Mouse (Mus musculus) heart, postnatal 25 days (tissue): ENCODE data around the gene Per3. TPM values are rescaled to one million over a fixed set of nuclear protein-coding genes. Genes with fewer than 3 reads are reported as not detected.
A peak's percentile ranks its signal among the peaks of the same experiment; 100 is the strongest.

Experiments
- DNase-seq: peaks from one replicate; pipeline ENCODE4 v3.0.0; 2022; ENCODE audit warnings: low spot score
- intact Hi-C: fragments of 180-260 bp; cut with DNase I; formaldehyde crosslinking; loops from one replicate; pipeline ENCODE4 v1.15.1; 2025
- total RNA-seq, 2 experiments: library from RNA; stranded (reverse); gene quantifications; 2 replicates each; pipeline ENCODE4 v1.2.3; 2021

Gene Per3
- total RNA-seq: 10 to 100 TPM in 1 of 2 experiments, 1 to 10 TPM in 1; 4.2 to 19.9 TPM

DNA sequence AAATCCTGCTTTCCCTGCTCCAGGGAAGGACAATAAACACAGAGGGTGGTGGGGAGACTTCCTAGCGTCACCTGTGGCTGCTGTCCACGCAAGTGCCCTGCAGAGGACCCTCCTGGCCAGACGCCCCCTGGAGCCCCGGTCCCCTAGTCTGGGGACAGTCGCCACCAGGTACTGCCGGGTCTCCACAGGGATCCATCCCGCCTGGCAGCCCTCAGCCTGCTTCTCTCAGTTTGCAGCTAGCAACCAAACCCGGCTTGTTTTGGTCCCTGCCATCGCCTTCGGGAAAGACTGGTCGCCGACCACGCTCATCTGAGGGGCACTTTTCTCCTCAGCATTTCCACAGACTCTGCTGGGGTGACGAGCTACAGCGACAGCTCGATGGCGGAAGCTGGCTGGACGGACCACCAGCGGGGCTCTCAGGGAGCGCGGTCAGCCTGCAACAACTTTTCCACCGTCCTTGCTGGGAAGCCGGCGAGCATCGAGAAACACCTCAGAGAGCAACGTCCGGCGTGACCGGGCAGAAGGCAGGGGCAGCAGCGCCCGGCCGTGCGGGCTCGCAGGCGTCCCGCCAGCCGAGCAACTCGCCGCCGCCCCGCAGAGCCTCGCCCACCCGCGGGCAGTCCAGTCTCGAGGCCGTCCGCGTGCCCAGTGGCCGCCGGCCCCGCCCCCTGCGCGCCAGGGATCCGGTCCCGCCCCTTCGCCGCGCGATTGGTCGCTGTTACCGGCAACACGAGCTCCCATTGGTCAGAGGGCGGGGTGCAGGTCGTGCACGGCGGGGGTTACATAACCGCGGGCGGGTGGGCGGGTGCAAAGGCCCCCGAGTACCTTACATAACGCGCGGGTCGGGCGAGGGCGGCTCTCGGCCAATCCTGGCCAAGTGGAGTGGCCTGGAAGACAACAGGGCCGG is at the start of gene Per3:
Gene Per3 (minus strand): TSS at position 629 of the 907 bp plus-strand sequence.
- peak; percentile 98 for DNase-seq
- intact Hi-C loops: no loop called here

DNA sequence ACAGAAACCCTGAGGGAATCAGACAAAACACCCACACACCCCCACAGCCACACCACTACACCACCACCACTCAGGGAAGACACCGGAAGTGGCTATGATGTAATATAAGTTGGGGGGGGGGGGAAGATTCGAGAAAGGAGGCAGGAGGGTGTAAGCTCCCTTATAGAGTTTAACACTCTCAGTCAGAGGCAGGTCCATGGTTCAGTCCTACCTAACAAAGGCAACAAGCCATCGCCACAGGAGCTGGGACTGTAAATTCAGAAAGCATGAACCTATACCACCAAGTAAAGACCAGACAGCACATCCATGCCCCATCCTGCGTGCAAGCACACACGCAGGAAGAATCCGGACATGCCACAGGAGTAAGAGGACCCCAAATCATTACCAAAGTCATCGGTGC is 44.8 kb upstream of the Per3 start, which contains the start of gene Gm13090:
Gene Gm13090 (plus strand): TSS at position 301 of the 400 bp plus-strand sequence.
- no peak for DNase-seq
- intact Hi-C loops: no loop called here

- intact Hi-C loops: no loop called here
- no peak for DNase-seq
Measured at GRCm38 (mm10) chr4:151088819-151089218, 44.4 kb upstream of the Per3 start.

GRCm38 (mm10) chr4:151087358-151087757 is 42.9 kb upstream of the Per3 start:
- no peak for DNase-seq
- intact Hi-C loops: no loop called here

DNA sequence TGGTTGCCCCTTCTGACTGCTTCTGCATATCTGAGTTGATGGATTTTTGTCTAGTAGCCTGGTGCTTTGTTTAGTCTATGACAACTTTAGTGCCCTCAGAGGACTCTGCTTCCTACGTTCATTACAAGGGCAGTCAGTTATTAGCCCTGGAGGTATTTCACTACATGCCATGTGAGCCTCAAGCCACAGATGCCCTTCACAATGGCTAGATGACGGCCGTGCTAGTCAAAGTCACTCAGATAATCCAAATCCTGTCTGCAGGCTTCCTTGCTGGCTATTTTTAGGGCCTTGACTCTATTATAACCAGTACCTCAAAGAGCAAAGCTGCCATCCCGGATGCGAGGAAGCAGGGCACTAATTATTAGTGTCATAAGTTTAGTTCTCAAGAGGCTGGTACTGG is 38.6 kb upstream of the Per3 start:
- intact Hi-C loops: no loop called here
- DNase-seq: no peak

DNA sequence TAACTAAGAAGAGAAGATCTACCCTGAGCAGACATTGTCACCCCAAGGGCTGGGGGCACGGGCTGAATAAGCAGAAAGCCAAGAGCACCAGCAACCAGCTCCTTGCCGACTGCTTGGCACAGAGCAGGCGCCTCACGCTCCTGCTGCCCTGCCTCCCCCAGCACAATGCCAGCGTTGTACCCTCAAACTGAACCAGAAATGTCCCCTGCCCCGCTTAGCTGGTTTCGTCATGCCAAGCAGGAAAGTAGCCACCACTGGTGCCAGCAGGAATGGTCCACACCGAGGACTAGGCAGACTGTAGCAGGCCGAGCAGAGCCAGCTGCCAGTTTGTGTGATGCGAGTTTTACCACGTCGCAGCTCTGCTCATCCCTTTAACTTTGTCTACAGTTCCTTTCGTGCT is 37.5 kb upstream of the Per3 start:
- intact Hi-C loops: no loop called here
- no peak for DNase-seq

DNA sequence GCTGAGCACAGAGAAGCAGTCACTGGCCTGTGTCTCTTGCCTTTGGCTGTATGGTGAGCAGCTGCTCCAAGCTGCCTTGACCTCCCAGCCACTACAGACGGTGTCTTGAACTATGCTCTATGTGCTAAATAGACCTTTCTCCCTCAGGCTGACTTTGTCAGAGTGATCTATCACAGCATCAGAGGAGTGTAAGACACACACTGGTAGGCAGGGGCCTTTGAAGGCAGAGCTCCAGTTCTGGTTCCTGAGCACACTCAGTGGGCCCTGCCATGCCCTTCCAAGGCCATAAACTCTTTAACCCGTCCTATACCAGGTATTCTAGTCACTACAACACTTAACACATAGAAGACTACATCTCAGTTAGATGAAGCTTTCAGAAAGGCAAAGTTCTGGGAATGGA is 36.9 kb upstream of the Per3 start:
- no peak for DNase-seq
- intact Hi-C loops: no loop called here

GRCm38 (mm10) chr4:151074817-151075216 is 30.4 kb upstream of the Per3 start:
- intact Hi-C loops: no loop called here
- no peak for DNase-seq

GRCm38 (mm10) chr4:151073108-151073744 is 28.8 kb upstream of the Per3 start:
- peak; percentile 23 for DNase-seq
- intact Hi-C loops: loop anchor here (1.0 kb wide), 1 partner anchor 66 kb away; no protein-coding TSS in a partner anchor

GRCm38 (mm10) chr4:151070962-151071361 is 26.5 kb upstream of the Per3 start:
- intact Hi-C loops: no loop called here

GRCm38 (mm10) chr4:151068751-151069150 is 24.3 kb upstream of the Per3 start:
- no peak for DNase-seq
- intact Hi-C loops: no loop called here

More at GRCm38 (mm10) chr4:151070962-151071361, 26.5 kb upstream of the Per3 start:
- no peak for DNase-seq

DNA sequence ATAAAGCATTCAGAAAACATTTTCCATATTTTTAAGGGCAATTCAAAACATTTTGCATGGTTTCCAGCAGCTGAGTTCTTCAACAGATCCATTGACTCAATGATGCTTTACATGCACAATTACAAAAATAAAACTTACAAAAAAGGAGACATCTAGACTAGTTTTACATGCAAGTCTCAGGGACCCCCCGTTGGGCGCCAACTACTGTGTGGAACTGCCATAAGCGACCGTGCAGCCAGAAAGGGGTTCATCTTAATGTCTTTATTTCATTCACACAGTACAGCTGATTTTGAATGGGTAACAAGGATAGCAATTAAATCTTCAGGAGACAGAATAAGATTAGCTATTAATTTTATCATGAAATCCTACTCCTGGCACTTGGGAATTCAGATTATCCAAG is 15.1 kb upstream of the Per3 start:
- intact Hi-C loops: no loop called here
- no peak for DNase-seq

- no peak for DNase-seq
- intact Hi-C loops: no loop called here
Measured at GRCm38 (mm10) chr4:151058634-151059033, 14.2 kb upstream of the Per3 start.

DNA sequence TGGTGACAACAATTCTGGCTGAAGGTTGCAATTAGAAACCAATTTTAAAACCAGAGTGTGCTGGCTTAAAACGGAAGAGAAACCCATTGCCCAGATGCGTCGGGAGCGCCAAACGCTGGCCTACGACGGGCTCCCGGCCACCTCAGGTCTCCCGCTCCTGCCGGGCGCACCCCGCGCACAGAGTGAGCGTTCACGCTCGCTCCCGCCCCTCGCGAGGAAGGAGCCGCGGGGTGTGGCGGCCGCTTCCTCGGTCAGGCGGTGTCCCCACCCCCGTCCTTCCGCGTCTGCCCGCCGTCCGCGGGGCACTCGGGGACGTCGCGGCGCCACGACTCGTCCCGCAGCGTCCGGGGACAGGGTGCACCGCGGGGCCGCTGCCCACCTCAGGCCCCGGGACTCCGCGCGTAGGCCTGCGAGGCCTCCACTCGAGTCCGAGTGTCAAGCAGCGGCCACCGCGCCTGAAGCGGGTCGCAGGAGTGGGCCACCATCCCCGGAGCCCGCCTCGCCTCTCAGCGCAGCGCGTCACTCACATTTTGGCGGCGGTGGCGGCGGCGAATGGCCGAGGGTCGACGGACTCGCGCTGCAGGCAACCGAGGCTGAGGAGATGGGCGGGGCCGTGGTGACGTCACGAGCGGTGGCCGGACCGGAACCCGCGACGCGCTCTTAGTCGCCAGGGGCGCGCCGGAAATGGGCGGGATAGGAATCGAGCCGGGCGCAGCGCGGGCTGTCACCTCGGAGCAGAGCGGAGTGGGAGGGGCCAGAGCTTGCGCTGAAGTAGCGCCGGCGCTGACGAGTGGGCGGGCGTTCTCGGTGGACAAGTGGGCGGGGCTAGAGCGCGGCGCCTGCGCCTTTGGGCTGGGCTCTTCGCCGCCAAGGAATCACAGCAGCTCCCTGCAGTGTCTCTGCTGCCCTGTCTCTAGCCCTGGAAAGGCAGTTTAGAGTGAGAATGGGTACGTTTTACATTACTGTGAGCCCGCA is 13.2 kb upstream of the Per3 start, which contains the start of gene Vamp3:
Gene Vamp3 (minus strand): TSS at position 617 of the 975 bp plus-strand sequence.
- peak; percentile 97 for DNase-seq
- intact Hi-C loops: no loop called here

DNA sequence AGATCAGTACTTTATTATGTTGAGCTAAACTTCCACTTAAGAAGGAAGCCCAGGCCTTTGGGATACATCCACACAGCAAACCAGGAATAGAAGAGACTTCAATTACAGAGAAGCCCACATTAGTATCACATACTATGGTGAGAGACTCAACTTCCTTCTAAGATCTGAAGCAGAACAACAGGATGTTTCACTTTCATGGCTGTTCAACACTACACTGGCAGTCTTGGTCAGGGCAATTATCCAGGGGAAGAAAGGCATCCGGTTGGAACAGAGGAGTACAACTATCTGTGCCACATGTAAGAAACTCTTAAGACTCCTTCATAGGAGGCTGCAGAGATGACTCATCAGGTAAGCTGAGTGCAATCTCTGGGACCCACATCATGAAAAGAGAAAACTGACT is 6.7 kb upstream of the Per3 start:
- DNase-seq: no peak
- intact Hi-C loops: no loop called here

DNA sequence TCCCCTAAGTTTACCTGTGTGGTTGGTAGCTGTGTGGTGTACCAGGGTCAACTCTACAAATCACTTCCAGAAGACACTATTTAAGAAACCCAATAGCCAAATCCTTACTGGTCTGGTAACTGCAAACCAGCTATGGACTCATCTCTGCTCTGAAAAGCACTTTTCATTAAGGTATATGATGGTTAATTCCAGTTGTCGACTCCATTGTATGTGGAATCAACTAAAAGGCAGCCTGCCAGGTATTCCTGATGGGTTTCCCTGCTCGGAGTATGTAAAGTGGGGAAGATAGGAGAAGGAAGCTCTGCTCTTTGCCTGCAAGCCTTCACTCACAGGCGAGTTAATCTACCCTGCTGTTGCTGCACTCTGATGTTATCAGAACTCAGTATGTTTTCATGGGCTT is 2.1 kb upstream of the Per3 start:
- intact Hi-C loops: no loop called here
- DNase-seq: no peak

- no peak for DNase-seq
- intact Hi-C loops: no loop called here
Measured at GRCm38 (mm10) chr4:151044944-151045570, 592 bp upstream of the Per3 start.

- intact Hi-C loops: no loop called here
- peak; percentile 42 for DNase-seq
Measured at GRCm38 (mm10) chr4:151043281-151043680, 1.2 kb downstream of the Per3 start.

DNA sequence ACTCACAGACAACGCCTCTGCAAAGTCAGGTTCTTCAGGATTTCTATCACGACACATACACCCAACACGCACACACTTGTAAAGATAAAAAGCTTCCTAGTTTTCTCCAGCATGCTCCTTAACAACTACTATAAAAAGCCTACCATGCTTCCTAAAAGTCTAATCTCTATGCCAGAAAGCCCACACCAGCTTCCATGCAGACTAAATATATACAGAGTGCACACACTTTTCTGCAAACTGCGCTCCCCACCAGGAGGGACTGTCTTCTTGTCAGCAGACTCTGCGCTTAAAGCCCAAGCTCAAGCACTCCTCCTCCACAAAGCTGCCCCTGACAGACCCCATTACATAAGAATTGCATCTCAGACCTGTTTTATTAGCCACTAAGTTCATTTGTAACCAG is 3.0 kb downstream of the Per3 start:
- no peak for DNase-seq

More for the DNA sequence above, 3.0 kb downstream of the Per3 start:
- intact Hi-C loops: no loop called here
